Mouse (Mus musculus) liver, embryonic 15.5 days (tissue): ENCODE measurements around the gene Casp7. TPM values are rescaled to one million over a fixed set of nuclear protein-coding genes. Genes with fewer than 3 reads are reported as not detected.

Experiments
- ATAC-seq: fragments of 200-750 bp; cut with Nextera tagmentation; 2 replicates; pipeline ENCODE4 v1.8.0; 2017; ENCODE audit warnings: moderate number of reproducible peaks, mild to moderate bottlenecking, moderate library complexity; ENCODE audit not compliant: insufficient read depth
- H3K27ac ChIP-seq: fragments of 300-500 bp; sonication (generic); replicated peaks from 2 replicates; pipeline ENCODE4 v1.5.1; 2015; ENCODE audit warnings: mild to moderate bottlenecking, inconsistent platforms
- H3K27me3 ChIP-seq: fragments of 300-500 bp; sonication (generic); 2 replicates; pipeline ENCODE4 v1.6.1; 2015; ENCODE audit warnings: mild to moderate bottlenecking, inconsistent platforms
- H3K36me3 ChIP-seq: fragments of 300-500 bp; sonication (generic); replicated peaks from 2 replicates; pipeline ENCODE4 v1.6.1; 2015; ENCODE audit warnings: moderate library complexity, mild to moderate bottlenecking, inconsistent platforms
- H3K4me1 ChIP-seq: fragments of 300-500 bp; sonication (generic); replicated peaks from 2 replicates; pipeline ENCODE4 v1.6.1; 2015; ENCODE audit warnings: inconsistent platforms
- H3K4me2 ChIP-seq: fragments of 300-500 bp; sonication (generic); 2 replicates; pipeline ENCODE4 v1.6.1; 2015; ENCODE audit warnings: moderate library complexity, mild to moderate bottlenecking, inconsistent platforms
- H3K4me3 ChIP-seq: fragments of 300-500 bp; sonication (generic); replicated peaks from 2 replicates; pipeline ENCODE4 v1.5.1; 2015; ENCODE audit warnings: mild to moderate bottlenecking, inconsistent platforms
- H3K9ac ChIP-seq: fragments of 300-500 bp; sonication (generic); 2 replicates; pipeline ENCODE4 v1.6.1; 2015; ENCODE audit warnings: moderate library complexity, mild to moderate bottlenecking, inconsistent platforms
- H3K9me3 ChIP-seq: fragments of 300-500 bp; sonication (generic); replicated peaks from 2 replicates; pipeline ENCODE4 v1.6.1; 2016; ENCODE audit warnings: inconsistent platforms
- WGBS: fragments of 180-500 bp; shearing (Covaris S2); methylation state at CpG from one replicate; pipeline ENCODE4 v1.1.7; 2015; ENCODE audit warnings: mixed read lengths; ENCODE audit not compliant: insufficient replicate concordance; 5-methylcytosine and 5-hydroxymethylcytosine counted together
- polyA plus RNA-seq: library from polyadenylated mRNA; unstranded; fragments of >200 nt; fragmentation: Nextera tagmentation; extraction: Ambion mirVana; gene quantifications from 2 replicates; pipeline ENCODE4 v1.2.1, GENCODE M21; 2015

Casp7 gene
- polyA plus RNA-seq, 1 experiment from 2014 or later: 13.0 TPM

GRCm38 (mm10) chr19:56424606-56425395, 27.9 kb downstream of the Casp7 start:
- H3K9me3 ChIP-seq: no peaks in the 10 kb centered on the region
- H3K4me3 ChIP-seq: no peak overlapping the region
- H3K27me3 ChIP-seq: no peaks in the 10 kb centered on the region
- no peak overlapping the region for H3K9ac ChIP-seq
- no peaks in the 10 kb centered on the region for H3K36me3 ChIP-seq
- H3K4me1 ChIP-seq: 0 out of 2 replicates have a peak, but pooled peaks cover 4% of the 10 kb centered on the region
- H3K27ac ChIP-seq: no peak overlapping the region
- 74% methylated on average over 17 of the region's 17 CpGs for WGBS
- no peak overlapping the region for H3K4me2 ChIP-seq
- ATAC-seq: no peak

- Histone ChIP-seq H3K4me3 (no peak overlapping the region), H3K27me3 (no peaks in the 10 kb centered on the region), H3K9ac (no peak overlapping the region), H3K4me2 (no peak overlapping the region), H3K27ac (no peak overlapping the region), H3K9me3 (no peaks in the 10 kb centered on the region), H3K36me3 (no peaks in the 10 kb centered on the region), H3K4me1 (0 out of 2 replicates have a peak, but pooled peaks cover 4% of the 10 kb centered on the region)
- WGBS: 61% methylated on average over 9 of the region's 9 CpGs
- ATAC-seq: no peak
These were observed 28.6 kb downstream of the Casp7 start for GRCm38 (mm10) chr19:56425492-56425891.

- Histone ChIP-seq H3K27ac (no peak overlapping the region), H3K4me1 (no peaks in the 10 kb centered on the region), H3K4me2 (no peak overlapping the region), H3K9me3 (no peaks in the 10 kb centered on the region), H3K36me3 (peaks cover 26% of the 10 kb centered on the region), H3K4me3 (no peak overlapping the region), H3K9ac (no peak overlapping the region), H3K27me3 (no peaks in the 10 kb centered on the region)
- no peak for ATAC-seq
- WGBS: 72% methylated on average over 8 of the region's 8 CpGs
These were observed 33.4 kb downstream of the Casp7 start for GRCm38 (mm10) chr19:56430369-56430768.

- ATAC-seq: no peak
- WGBS: 82% methylated on average over 10 of the region's 10 CpGs
These were observed 35.8 kb downstream of the Casp7 start for GRCm38 (mm10) chr19:56432706-56433105.

GRCm38 (mm10) chr19:56433581-56433980, 36.7 kb downstream of the Casp7 start:
- ATAC-seq: no peak
- H3K4me2 ChIP-seq: no peak overlapping the region
- H3K27me3 ChIP-seq: no peaks in the 10 kb centered on the region
- no peak overlapping the region for H3K9ac ChIP-seq
- H3K36me3 ChIP-seq: peaks cover 49% of the 10 kb centered on the region
- no peak overlapping the region for H3K27ac ChIP-seq
- peaks cover 6% of the 10 kb centered on the region for H3K4me1 ChIP-seq
- 77% methylated on average over 7 of the region's 7 CpGs for WGBS
- H3K4me3 ChIP-seq: no peak overlapping the region
- no peaks in the 10 kb centered on the region for H3K9me3 ChIP-seq

More at GRCm38 (mm10) chr19:56432706-56433105, 35.8 kb downstream of the Casp7 start:
- Histone ChIP-seq H3K4me2 (no peak overlapping the region), H3K27ac (no peak overlapping the region), H3K36me3 (peaks cover 45% of the 10 kb centered on the region), H3K4me1 (no peaks in the 10 kb centered on the region), H3K9ac (no peak overlapping the region), H3K9me3 (no peaks in the 10 kb centered on the region), H3K27me3 (no peaks in the 10 kb centered on the region), H3K4me3 (no peak overlapping the region)

- WGBS: 82% methylated on average over 13 of the region's 13 CpGs
- Histone ChIP-seq H3K4me3 (no peak overlapping the region), H3K27me3 (no peaks in the 10 kb centered on the region), H3K4me2 (no peak overlapping the region), H3K4me1 (peaks cover 26% of the 10 kb centered on the region), H3K9me3 (no peaks in the 10 kb centered on the region), H3K9ac (no peak overlapping the region), H3K27ac (no peak overlapping the region), H3K36me3 (peaks cover 53% of the 10 kb centered on the region)
- ATAC-seq: no peak
These were observed 39.5 kb downstream of the Casp7 start for GRCm38 (mm10) chr19:56436380-56436779.

GRCm38 (mm10) chr19:56438357-56439071, 41.6 kb downstream of the Casp7 start:
- H3K27ac ChIP-seq: peak overlapping the region; percentile 79

GRCm38 (mm10) chr19:56439072-56439434, 42.1 kb downstream of the Casp7 start:
- ATAC-seq: peak; percentile 97

More at GRCm38 (mm10) chr19:56438357-56439071, 41.6 kb downstream of the Casp7 start:
- Histone ChIP-seq H3K27me3 (no peaks in the 10 kb centered on the region), H3K4me3 (no peak overlapping the region), H3K4me1 (peaks cover 26% of the 10 kb centered on the region), H3K9me3 (no peaks in the 10 kb centered on the region), H3K9ac (no peak overlapping the region), H3K4me2 (peak overlapping the region; percentile 42), H3K36me3 (peaks cover 48% of the 10 kb centered on the region)
- ATAC-seq: no peak
- 57% methylated on average over 7 of the region's 7 CpGs for WGBS

GRCm38 (mm10) chr19:56443445-56443844, 46.5 kb downstream of the Casp7 start:
- Histone ChIP-seq H3K4me3 (no peak overlapping the region), H3K9me3 (no peaks in the 10 kb centered on the region), H3K9ac (no peak overlapping the region), H3K27ac (no peak overlapping the region), H3K4me1 (peaks cover 22% of the 10 kb centered on the region), H3K27me3 (no peaks in the 10 kb centered on the region), H3K36me3 (0 out of 2 replicates have a peak, but pooled peaks cover 6% of the 10 kb centered on the region), H3K4me2 (no peak overlapping the region)
- 77% methylated on average over 14 of the region's 14 CpGs for WGBS
- ATAC-seq: no peak

More at GRCm38 (mm10) chr19:56439072-56439434, 42.1 kb downstream of the Casp7 start:
- Histone ChIP-seq H3K4me1 (peaks cover 26% of the 10 kb centered on the region), H3K9me3 (no peaks in the 10 kb centered on the region), H3K27ac (peak overlapping the region; percentile 79), H3K27me3 (no peaks in the 10 kb centered on the region), H3K9ac (no peak overlapping the region), H3K4me2 (peak overlapping the region; percentile 42), H3K36me3 (peaks cover 42% of the 10 kb centered on the region), H3K4me3 (no peak overlapping the region)
- WGBS: 14% methylated on average over 6 of the region's 6 CpGs

- H3K9ac ChIP-seq: no peak overlapping the region
- peaks cover 14% of the 10 kb centered on the region for H3K27me3 ChIP-seq
- 85% methylated on average over 4 of the region's 4 CpGs for WGBS
- ATAC-seq: no peak
- H3K9me3 ChIP-seq: no peaks in the 10 kb centered on the region
- no peak overlapping the region for H3K27ac ChIP-seq
- no peak overlapping the region for H3K4me2 ChIP-seq
- no peak overlapping the region for H3K4me3 ChIP-seq
- H3K4me1 ChIP-seq: no peaks in the 10 kb centered on the region
- no peaks in the 10 kb centered on the region for H3K36me3 ChIP-seq
These were observed 51.9 kb downstream of the Casp7 start for GRCm38 (mm10) chr19:56448784-56449183.

- WGBS: 71% methylated on average over 8 of the region's 8 CpGs
- Histone ChIP-seq H3K27me3 (peaks cover 21% of the 10 kb centered on the region), H3K4me3 (no peak overlapping the region), H3K36me3 (no peaks in the 10 kb centered on the region), H3K9me3 (no peaks in the 10 kb centered on the region), H3K9ac (no peak overlapping the region), H3K27ac (no peak overlapping the region), H3K4me1 (no peaks in the 10 kb centered on the region), H3K4me2 (no peak overlapping the region)
- ATAC-seq: no peak
These were observed 52.6 kb downstream of the Casp7 start for GRCm38 (mm10) chr19:56449537-56449936.
